Mouse (Mus musculus) hindbrain, embryonic 15.5 days (tissue): Measurements from ENCODE around the gene Elmo3. TPM values are rescaled to one million over a fixed set of nuclear protein-coding genes. Genes with fewer than 3 reads are reported as not detected.

ENCODE experiments used
- ATAC-seq: fragments of 200-750 bp; cut with Nextera tagmentation; 2 replicates; pipeline ENCODE4 v1.8.0; 2017; ENCODE audit warnings: low read depth, moderate number of reproducible peaks, moderate TSS enrichment; ENCODE audit not compliant: low FRiP score
- H3K27ac ChIP-seq: fragments of 300-500 bp; sonication (generic); replicated peaks from 2 replicates; pipeline ENCODE4 v1.5.1; 2015; ENCODE audit warnings: mild to moderate bottlenecking, inconsistent platforms
- H3K27me3 ChIP-seq: fragments of 300-500 bp; sonication (generic); 2 replicates; pipeline ENCODE4 v1.6.1; 2015; ENCODE audit warnings: control low read depth, inconsistent platforms
- H3K36me3 ChIP-seq: fragments of 300-500 bp; sonication (generic); 2 replicates; pipeline ENCODE4 v1.6.1; 2015; ENCODE audit warnings: control low read depth, inconsistent platforms
- H3K4me1 ChIP-seq: fragments of 300-500 bp; sonication (generic); replicated peaks from 2 replicates; pipeline ENCODE4 v1.6.1; 2015; ENCODE audit warnings: control low read depth, inconsistent platforms
- H3K4me2 ChIP-seq: fragments of 300-500 bp; sonication (generic); 2 replicates; pipeline ENCODE4 v1.6.1; 2015; ENCODE audit warnings: moderate library complexity, mild to moderate bottlenecking, inconsistent platforms
- H3K4me3 ChIP-seq: fragments of 300-500 bp; sonication (generic); 2 replicates; pipeline ENCODE4 v1.5.1; 2015; ENCODE audit warnings: mild to moderate bottlenecking, inconsistent platforms
- H3K9ac ChIP-seq: fragments of 300-500 bp; sonication (generic); 2 replicates; pipeline ENCODE4 v1.6.1; 2015; ENCODE audit warnings: inconsistent platforms
- H3K9me3 ChIP-seq: fragments of 300-500 bp; sonication (generic); 2 replicates; pipeline ENCODE4 v1.6.1; 2016; ENCODE audit warnings: control low read depth, inconsistent platforms
- WGBS: fragments of 180-500 bp; shearing (Covaris S2); methylation state at CpG from one replicate; pipeline ENCODE4 v1.1.7; 2015; 5-methylcytosine and 5-hydroxymethylcytosine counted together
- polyA plus RNA-seq: library from polyadenylated mRNA; unstranded; fragments of >200 nt; fragmentation: Nextera tagmentation; extraction: Ambion mirVana; gene quantifications from 2 replicates; pipeline ENCODE4 v1.2.1, GENCODE M21; 2015

The Elmo3 gene
- polyA plus RNA-seq, 1 experiment from 2014 or later: 1.3 TPM

GRCm38 (mm10) chr8:105342768-105343167 lies 37.4 kb downstream of the Elmo3 start:
- no peak for ATAC-seq
- 79% methylated on average over 4 of the region's 4 CpGs for WGBS
- H3K4me3 ChIP-seq: no peak overlapping the region

GRCm38 (mm10) chr8:105343791-105344574 lies 38.6 kb downstream of the Elmo3 start:
- Histone ChIP-seq H3K9me3 (no peaks in the 10 kb centered on the region), H3K27me3 (no peaks in the 10 kb centered on the region; the same call in 1 of the 2 replicates), H3K27ac (no peak overlapping the region), H3K4me3 (no peak overlapping the region), H3K4me1 (peaks cover 24% of the 10 kb centered on the region), H3K4me2 (no peak overlapping the region), H3K9ac (no peak overlapping the region), H3K36me3 (no peaks in the 10 kb centered on the region)
- WGBS: 73% methylated on average over 8 of the region's 8 CpGs
- ATAC-seq: no peak

More at GRCm38 (mm10) chr8:105342768-105343167, 37.4 kb downstream of the Elmo3 start:
- H3K36me3 ChIP-seq: no peaks in the 10 kb centered on the region
- H3K9ac ChIP-seq: no peak overlapping the region
- H3K4me1 ChIP-seq: peaks cover 18% of the 10 kb centered on the region
- H3K9me3 ChIP-seq: no peaks in the 10 kb centered on the region
- H3K4me2 ChIP-seq: no peak overlapping the region
- no peak overlapping the region for H3K27ac ChIP-seq
- no peaks in the 10 kb centered on the region; the same call in 1 of the 2 replicates for H3K27me3 ChIP-seq

- Histone ChIP-seq H3K27me3 (no peaks in the 10 kb centered on the region; the same call in 1 of the 2 replicates), H3K9ac (no peak overlapping the region), H3K9me3 (no peaks in the 10 kb centered on the region), H3K4me1 (peaks cover 31% of the 10 kb centered on the region), H3K36me3 (no peaks in the 10 kb centered on the region), H3K27ac (no peak overlapping the region), H3K4me3 (no peak overlapping the region), H3K4me2 (no peak overlapping the region)
- no peak for ATAC-seq
- 77% methylated on average over 7 of the region's 7 CpGs for WGBS
These were observed 39.9 kb downstream of the Elmo3 start for GRCm38 (mm10) chr8:105345061-105345975.

GRCm38 (mm10) chr8:105346611-105347427 lies 41.4 kb downstream of the Elmo3 start:
- H3K36me3 ChIP-seq: no peaks in the 10 kb centered on the region
- ATAC-seq: peak; percentile 40
- peak overlapping the region; percentile 77 for H3K4me3 ChIP-seq
- H3K9me3 ChIP-seq: no peaks in the 10 kb centered on the region
- no peaks in the 10 kb centered on the region; the same call in 1 of the 2 replicates for H3K27me3 ChIP-seq
- H3K9ac ChIP-seq: 0 out of 2 replicates have a peak overlapping the region, but pooled peaks have one; percentile 82
- WGBS: 3% methylated on average over 34 of the region's 34 CpGs
- peak overlapping the region; percentile 99 for H3K4me2 ChIP-seq
- peaks cover 37% of the 10 kb centered on the region for H3K4me1 ChIP-seq
- H3K27ac ChIP-seq: peak overlapping the region; percentile 85; the same call in 1 of the 2 replicates

GRCm38 (mm10) chr8:105347428-105348221 lies 42.2 kb downstream of the Elmo3 start, which contains the start of gene Fhod1:
Gene Fhod1, minus strand, starts transcription at chr8:105347953.
- peak within 1 kb of the TSS; percentile 82 for H3K9ac ChIP-seq
- H3K27ac ChIP-seq: peak within 1 kb of the TSS; percentile 85
- H3K9me3 ChIP-seq: no peaks in the 10 kb centered on the region
- peak within 1 kb of the TSS; percentile 99 for H3K4me2 ChIP-seq
- no peaks in the 10 kb centered on the region; the same call in 1 of the 2 replicates for H3K27me3 ChIP-seq
- H3K4me3 ChIP-seq: peak within 1 kb of the TSS; percentile 77
- H3K4me1 ChIP-seq: peaks cover 37% of the 10 kb centered on the region
- H3K36me3 ChIP-seq: no peaks in the 10 kb centered on the region
- 1% methylated on average over 53 of the region's 53 CpGs for WGBS
- ATAC-seq: peak; percentile 87

GRCm38 (mm10) chr8:105348450-105349095 lies 43.2 kb downstream of the Elmo3 start, which contains the start of gene Slc9a5:
Gene Slc9a5, plus strand, starts transcription at chr8:105348843.
- peak within 1 kb of the TSS; percentile 99 for H3K4me2 ChIP-seq
- peaks cover 37% of the 10 kb centered on the region for H3K4me1 ChIP-seq
- H3K27me3 ChIP-seq: no peaks in the 10 kb centered on the region; the same call in 1 of the 2 replicates
- peak within 1 kb of the TSS; percentile 85 for H3K27ac ChIP-seq
- H3K36me3 ChIP-seq: no peaks in the 10 kb centered on the region
- peak within 1 kb of the TSS; percentile 77 for H3K4me3 ChIP-seq
- peak within 1 kb of the TSS; percentile 82 for H3K9ac ChIP-seq
- peak; percentile 31 for ATAC-seq
- no peaks in the 10 kb centered on the region for H3K9me3 ChIP-seq
- WGBS: under 1% methylated on average over 34 of the region's 34 CpGs

- Histone ChIP-seq H3K27ac (peak overlapping the region; percentile 85), H3K4me1 (peaks cover 37% of the 10 kb centered on the region), H3K9me3 (no peaks in the 10 kb centered on the region), H3K9ac (peak overlapping the region; percentile 82), H3K36me3 (no peaks in the 10 kb centered on the region), H3K27me3 (no peaks in the 10 kb centered on the region; the same call in 1 of the 2 replicates), H3K4me3 (peak overlapping the region; percentile 77), H3K4me2 (peak overlapping the region; percentile 99)
- ATAC-seq: peak; percentile 29
- under 1% methylated on average over 32 of the region's 48 CpGs for WGBS
These were observed 43.8 kb downstream of the Elmo3 start for GRCm38 (mm10) chr8:105349096-105349771.

- peak overlapping the region; percentile 99 for H3K4me2 ChIP-seq
These were observed 44.8 kb downstream of the Elmo3 start for GRCm38 (mm10) chr8:105350186-105350585.

GRCm38 (mm10) chr8:105353583-105354135 lies 48.3 kb downstream of the Elmo3 start:
- Histone ChIP-seq H3K27me3 (no peaks in the 10 kb centered on the region), H3K9me3 (no peaks in the 10 kb centered on the region), H3K4me1 (peaks cover 19% of the 10 kb centered on the region), H3K36me3 (peaks cover 21% of the 10 kb centered on the region; the same call in 1 of the 2 replicates), H3K9ac (no peak overlapping the region), H3K27ac (no peak overlapping the region), H3K4me2 (no peak overlapping the region), H3K4me3 (no peak overlapping the region)
- WGBS: 71% methylated on average over 8 of the region's 8 CpGs
- no peak for ATAC-seq

More at GRCm38 (mm10) chr8:105350186-105350585, 44.8 kb downstream of the Elmo3 start:
- peak overlapping the region; percentile 85; the same call in 1 of the 2 replicates for H3K27ac ChIP-seq
- no peaks in the 10 kb centered on the region; the same call in 1 of the 2 replicates for H3K27me3 ChIP-seq
- H3K9me3 ChIP-seq: no peaks in the 10 kb centered on the region
- H3K4me1 ChIP-seq: peaks cover 37% of the 10 kb centered on the region
- H3K4me3 ChIP-seq: peak overlapping the region; percentile 77
- WGBS: 34% methylated on average over 7 of the region's 7 CpGs
- ATAC-seq: no peak
- H3K9ac ChIP-seq: 0 out of 2 replicates have a peak overlapping the region, but pooled peaks have one; percentile 9
- H3K36me3 ChIP-seq: no peaks in the 10 kb centered on the region; the same call in 1 of the 2 replicates
